Mouse (Mus musculus) heart, postnatal 4 days (tissue): ENCODE measurements at regions not wholly inside any gene's neighbourhood (a gene's known extent, or its start where the extent isn't known, plus 50 kb on each side); places are given as distances from the start of the nearest gene placed in this dataset.

Experiments
- DNase-seq: peaks from one replicate; pipeline ENCODE4 v3.0.0; 2021

- peak; percentile 16 for DNase-seq
Measured at GRCm38 (mm10) chr10:56597382-56597781, 220.3 kb downstream of the Gja1 start.

DNA sequence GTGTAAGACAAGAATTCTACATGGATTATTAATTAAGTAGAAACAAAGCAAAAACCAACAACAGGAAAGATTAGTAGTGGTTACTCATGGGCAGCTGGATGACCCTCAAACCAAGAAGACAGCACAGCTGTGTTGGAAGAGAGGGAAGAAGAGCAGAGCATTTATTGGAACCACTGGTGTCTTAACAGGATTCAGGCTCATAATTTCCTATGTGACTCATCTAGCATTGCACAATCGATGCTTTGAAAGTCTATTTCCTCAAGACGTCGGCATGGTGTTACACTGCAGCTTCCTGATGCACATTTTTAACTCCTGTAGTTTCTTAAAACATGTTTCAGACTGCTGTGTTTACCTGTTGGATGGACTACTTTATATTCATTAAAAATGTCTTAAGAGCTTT is 221.1 kb downstream of the Gja1 start:
- no peak for DNase-seq

- DNase-seq, result no peak
Measured at GRCm38 (mm10) chr10:56599923-56600322, 222.8 kb downstream of the Gja1 start.

DNA sequence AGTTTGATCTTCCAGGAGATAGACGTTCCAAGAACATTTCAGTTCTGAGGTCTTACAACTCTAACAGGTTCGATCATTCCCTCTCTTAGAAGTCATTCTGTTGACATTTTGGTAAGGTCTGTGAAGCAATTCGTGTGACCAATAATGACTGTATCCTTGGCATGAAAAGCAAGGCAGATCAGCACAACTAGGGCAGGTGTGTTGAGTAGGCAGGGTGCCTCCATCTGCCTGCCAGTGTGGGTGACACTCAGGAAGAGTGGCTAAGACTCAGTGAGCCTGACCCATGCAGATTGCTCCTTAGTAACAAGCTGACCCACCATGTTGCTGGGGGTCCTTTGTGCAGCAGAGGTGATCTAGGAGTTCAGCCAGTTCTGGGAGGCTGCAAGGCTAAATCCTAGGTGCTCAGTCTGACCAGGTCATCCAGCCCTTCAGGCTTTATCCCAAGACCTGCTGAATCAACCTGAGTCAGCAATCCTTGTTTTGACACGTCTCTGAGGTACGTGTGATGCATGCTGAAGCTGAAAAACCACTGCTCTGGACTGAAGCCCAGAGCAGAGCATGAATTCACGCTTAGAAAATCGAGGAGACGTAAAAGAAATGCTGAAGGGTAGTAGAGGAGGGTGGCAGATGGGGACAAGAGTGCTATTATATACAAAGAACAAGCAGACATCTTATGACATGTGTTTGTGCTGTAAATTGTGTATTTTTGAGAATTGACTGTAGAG is 234.6 kb downstream of the Gja1 start:
- no peak for DNase-seq

- no peak for DNase-seq
Measured at GRCm38 (mm10) chr10:56642656-56643055, 265.5 kb downstream of the Gja1 start.

DNA sequence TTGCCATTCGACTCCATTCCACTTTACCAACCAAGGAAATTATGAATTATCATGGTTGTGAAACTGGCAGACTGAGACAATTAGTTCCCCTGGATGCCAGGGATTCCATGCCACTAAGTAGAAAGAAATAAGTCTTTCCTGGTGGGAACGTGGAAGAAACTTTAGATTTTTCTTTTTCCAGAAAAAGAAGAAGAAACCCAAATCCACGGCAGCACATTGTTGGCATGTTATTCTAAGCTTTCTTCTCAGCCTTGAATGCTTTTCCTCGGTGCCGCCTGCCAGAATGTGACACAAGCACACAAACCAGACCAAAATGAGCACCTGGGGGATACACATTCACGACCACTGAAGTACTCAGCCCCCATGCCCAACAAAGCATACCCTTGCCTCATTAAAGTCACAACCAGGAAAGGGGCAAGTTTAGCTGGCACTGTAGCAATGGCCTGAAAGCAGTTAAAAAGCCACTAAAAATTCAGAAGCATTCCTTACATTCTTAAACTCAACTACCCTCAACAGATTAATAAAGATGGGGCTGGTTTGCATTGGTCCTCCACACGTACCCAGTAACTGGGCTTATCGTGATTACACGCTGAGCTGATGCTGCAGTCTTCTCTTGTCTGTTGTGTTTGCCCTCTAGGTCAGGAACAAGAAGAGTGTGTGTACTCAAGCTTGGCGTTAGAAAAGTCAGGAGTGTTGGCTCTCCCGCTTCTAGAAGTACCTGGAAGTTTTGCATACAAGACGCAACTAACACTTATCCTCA is 266.4 kb downstream of the Gja1 start:
- DNase-seq, result no peak

GRCm38 (mm10) chr10:56660501-56660900 is 283.4 kb downstream of the Gja1 start:
- no peak for DNase-seq

GRCm38 (mm10) chr10:56673919-56674318 is 296.8 kb downstream of the Gja1 start:
- no peak for DNase-seq

DNA sequence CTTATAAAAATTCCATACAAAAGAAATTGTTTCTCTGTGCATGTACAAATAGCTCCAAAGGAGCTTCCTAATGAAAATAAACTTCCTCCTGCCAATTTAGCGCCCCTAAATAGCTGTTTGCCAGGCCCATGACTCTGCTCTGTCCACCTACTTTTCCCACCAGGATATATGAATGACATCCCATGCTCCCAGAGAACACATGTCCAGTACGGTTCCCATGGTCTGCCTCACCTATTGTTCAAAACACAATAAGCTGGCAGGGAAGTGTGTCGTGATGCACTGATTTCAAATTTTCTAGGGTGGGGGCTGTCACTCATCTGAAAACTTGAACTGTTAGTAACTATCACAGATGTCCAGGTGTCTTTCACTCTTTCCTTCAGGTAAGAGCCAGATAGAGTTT is 305.8 kb downstream of the Gja1 start:
- DNase-seq, result no peak

DNA sequence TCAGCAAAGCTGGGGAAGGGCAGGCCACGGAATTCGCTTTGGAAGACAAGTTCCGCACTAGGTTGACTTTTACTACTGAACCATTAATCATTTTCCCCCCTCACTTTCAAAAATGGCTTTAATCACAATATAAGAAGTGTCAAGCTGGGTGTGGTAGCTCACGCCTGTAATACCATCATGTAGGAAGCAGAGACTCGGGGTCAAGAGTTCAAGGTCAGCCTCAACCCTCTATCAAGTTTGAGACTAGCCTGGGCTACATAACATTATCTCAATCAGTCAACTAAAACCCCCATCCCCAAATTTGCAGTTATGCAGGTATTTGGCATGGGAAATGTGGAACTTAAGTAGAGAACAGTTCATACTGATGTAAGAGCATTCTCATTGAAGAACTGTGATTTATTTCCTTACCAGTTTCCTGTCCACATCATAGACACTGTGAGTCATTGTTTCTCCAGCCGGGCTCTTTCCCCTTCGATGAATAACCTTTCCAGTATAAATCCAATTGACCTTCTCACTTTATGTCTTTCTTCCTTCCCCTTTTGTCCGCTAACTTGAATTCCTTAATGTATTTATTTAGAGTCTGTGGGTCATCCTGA is 308.6 kb downstream of the Gja1 start:
- no peak for DNase-seq

DNA sequence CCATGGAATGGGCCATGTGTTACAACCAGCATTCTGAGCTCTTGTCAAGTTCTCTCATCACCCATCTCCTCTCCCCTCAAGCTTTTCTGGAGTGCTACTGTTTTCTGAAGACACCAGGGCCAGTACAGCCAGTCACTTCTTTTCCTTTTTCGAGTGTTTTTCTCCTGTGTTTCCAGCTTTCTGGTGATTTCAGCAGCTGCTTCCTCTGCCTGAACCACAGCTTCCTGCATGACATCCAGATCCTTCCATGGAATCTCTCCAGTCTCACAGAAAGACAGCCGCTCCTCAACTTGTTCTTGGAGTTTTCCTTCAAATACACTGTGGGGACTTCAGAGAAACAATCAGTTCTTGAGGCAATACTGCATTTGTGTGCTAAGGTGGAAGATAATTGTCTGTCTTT is 314.3 kb downstream of the Gja1 start:
- no peak for DNase-seq

DNA sequence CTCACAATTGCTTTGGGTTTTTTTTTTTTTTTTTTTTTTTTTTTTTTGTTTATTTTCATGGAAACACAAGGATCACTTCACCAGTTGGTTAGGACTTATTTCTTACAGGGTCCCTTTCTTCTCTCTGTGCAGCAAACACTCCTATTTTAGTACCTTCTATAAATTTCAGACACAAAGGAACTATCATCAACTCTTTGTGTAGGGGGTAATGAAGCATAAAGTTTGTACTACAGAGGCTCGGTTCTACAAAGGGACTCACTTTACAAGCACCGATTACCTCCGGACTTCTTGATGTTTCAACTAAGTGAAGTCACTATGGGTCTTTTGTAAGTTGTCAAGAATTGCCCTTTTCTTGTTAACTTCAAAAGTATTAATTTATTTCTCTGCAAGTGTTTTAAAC is 318.0 kb downstream of the Gja1 start:
- no peak for DNase-seq

DNA sequence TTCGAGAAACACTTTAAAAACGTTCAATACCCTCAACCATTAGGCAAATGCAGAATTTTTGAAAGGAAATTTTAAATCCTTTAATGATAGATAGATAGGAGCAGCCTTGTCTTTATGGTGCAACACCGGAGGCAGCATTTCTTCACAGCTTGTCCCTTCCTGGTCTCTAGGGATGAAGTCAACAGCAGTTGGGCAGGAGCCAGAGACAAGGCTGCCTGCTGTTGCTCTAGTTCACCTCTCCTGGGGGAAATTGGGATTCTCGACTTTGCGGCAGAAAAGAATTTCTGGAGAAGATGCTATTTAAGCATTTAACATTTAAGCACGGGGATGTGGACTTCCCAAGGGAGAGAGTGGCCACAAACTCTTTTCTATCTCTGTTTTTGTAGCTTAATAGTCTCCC is 323.0 kb downstream of the Gja1 start:
- peak; percentile 49 for DNase-seq

DNA sequence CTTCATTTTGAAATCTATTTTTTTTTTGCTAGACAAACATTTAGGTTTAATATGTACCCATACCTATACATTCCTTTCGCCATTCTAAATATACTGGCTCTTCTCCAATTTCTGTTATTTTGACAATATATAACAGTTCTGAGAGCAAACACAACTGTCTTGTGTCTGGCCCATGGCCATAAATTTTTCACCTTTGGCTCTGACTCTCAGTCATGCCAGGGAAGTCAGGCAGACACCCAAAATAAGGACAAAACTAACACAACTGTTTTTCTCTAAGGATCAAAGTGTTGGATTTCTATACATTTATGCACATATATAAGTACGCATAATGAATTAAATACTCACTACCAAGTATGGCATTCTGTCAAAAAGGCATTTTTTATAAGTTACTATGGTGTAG is 331.3 kb downstream of the Gja1 start:
- DNase-seq, result no peak

- no peak for DNase-seq
Measured at GRCm38 (mm10) chr10:56708886-56709285, 331.8 kb downstream of the Gja1 start.

GRCm38 (mm10) chr10:56712611-56713105 is 335.5 kb downstream of the Gja1 start:
- no peak for DNase-seq

- DNase-seq, result no peak
Measured at GRCm38 (mm10) chr10:56737073-56737472, 359.9 kb downstream of the Gja1 start.

DNA sequence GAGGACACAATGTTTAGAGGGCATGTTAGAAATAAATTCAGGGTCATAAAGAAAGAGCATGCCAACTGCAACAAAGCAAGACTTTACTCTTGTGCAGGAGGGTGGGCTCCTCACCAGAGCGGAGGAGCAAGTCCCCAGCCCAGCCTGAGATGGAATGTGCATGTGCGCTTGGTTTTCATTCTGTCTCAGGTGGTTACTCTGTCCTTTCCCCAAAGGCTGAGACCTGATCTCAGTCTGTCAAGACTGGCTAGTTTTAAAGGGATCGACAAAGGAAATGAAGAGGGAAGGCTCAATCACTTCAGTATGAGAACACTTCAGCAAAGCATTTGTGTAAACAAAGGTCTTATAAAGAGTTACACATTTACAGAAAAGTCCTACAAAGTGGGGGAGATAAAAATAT is 362.5 kb downstream of the Gja1 start:
- DNase-seq, result no peak

GRCm38 (mm10) chr10:56752134-56752533 is 375.0 kb downstream of the Gja1 start:
- no peak for DNase-seq

GRCm38 (mm10) chr10:56753576-56753975 is 376.4 kb downstream of the Gja1 start:
- DNase-seq, result no peak

DNA sequence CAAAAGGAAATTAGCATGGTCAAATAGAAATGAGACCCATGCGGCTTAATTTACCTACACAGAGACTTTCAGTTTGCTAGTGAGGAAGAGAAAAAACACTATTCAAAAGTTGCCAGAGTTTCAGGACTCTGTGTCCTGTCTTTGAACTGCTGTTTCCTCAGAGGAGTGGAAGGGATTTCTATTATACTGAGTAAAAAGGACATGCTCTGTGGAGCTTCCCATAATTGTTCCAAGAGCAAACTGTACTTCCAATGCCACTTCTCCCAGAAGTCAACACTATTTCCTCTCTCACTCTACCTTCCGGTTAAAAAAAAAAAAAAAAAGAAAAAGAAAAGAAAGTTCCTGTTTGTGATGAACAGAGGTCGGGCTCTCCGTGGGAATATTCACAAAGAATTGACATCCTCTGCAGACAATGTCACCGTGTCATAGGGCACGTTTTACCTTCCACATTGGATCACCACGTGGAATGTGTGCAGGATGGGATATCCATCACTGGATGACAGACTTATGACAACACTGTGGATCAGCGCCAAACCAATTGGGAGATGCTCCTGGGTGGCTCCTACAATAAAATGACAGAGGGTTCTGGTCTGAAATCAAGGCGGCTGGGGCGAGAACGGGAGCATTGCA is 377.5 kb downstream of the Gja1 start:
- DNase-seq, result peak; percentile 37

- no peak for DNase-seq
Measured at GRCm38 (mm10) chr10:56770629-56771028, 393.5 kb downstream of the Gja1 start.

DNA sequence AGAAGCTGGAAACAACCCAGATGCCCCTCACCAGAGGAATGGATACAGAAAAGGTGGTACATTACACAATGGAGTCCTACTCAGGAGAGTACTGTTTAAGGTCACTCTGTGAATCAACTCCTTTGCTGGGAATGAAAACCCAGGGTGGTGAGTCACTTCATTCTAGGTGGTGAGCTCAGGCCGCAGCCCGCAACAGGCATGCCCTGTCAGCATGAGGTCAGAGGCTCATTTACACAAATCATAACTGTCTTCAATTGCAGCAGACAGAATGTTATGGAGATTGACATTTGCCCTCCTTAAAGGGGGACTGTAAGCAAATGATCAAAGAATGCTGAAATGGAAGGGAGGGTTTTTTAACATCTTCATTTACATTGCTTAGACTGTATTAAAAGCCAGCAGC is 405.1 kb downstream of the Gja1 start:
- no peak for DNase-seq
